Mouse (Mus musculus) megakaryocyte progenitor cell, adult 5-6 weeks (primary cell): ENCODE data around the gene Rtf1. TPM values are rescaled to one million over a fixed set of nuclear protein-coding genes. Genes with fewer than 3 reads are reported as not detected.
"Not testable (repeated sequence)": the region's sequence is repeated elsewhere in the genome, so short reads cannot be mapped to it uniquely, and the experiment has no call there.

Source experiments
- ATAC-seq: replicated peaks from 2 replicates; pipeline ENCODE4 v1.8.0; 2016; ENCODE audit warnings: mild to moderate bottlenecking, moderate TSS enrichment, inconsistent platforms; ENCODE audit not compliant: poor library complexity
- total RNA-seq, 2 experiments: library from RNA; stranded (forward) in 1 of 2; stranded (reverse) in 1 of 2; fragments of 157-497, 149-512 nt in 1 of 2; fragments of 200-1000 nt in 1 of 2; gene quantifications; 2 replicates each; pipeline versions ENCODE4 v1.2.3 to v1.2.4; 2015 to 2017

Gene Rtf1
- 39.1 and 41.9 TPM in 2 replicates for total RNA-seq (2015)
- 26.2 and 43.0 TPM in 2 replicates for total RNA-seq (2017)

- peak; percentile 92 for ATAC-seq
Observed at GRCm38 (mm10) chr2:119674525-119675214, at the start of gene Rtf1. Gene Rtf1 (plus strand): TSS chr2:119675068.

GRCm38 (mm10) chr2:119636781-119637180 lies 38.1 kb upstream of the Rtf1 start:
- 0 out of 2 replicates have a peak, but pooled peaks have one; percentile 34 for ATAC-seq

GRCm38 (mm10) chr2:119641214-119641912 lies 33.5 kb upstream of the Rtf1 start:
- no peak; the same call in 1 of the 2 replicates for ATAC-seq

GRCm38 (mm10) chr2:119644254-119644653 lies 30.6 kb upstream of the Rtf1 start:
- no peak for ATAC-seq

GRCm38 (mm10) chr2:119662220-119663182 lies 12.4 kb upstream of the Rtf1 start, which contains the start of gene Ndufaf1:
Gene Ndufaf1 (minus strand): TSS chr2:119662827.
- peak; percentile 95 for ATAC-seq

GRCm38 (mm10) chr2:119665744-119666143 lies 9.1 kb upstream of the Rtf1 start:
- not testable (repeated sequence) for ATAC-seq

GRCm38 (mm10) chr2:119669010-119669409 lies 5.9 kb upstream of the Rtf1 start:
- peak; percentile 55 for ATAC-seq

- peak; percentile 67 for ATAC-seq
Observed at GRCm38 (mm10) chr2:119675215-119675784, 432 bp downstream of the Rtf1 start.

- ATAC-seq = no peak
Observed at GRCm38 (mm10) chr2:119675831-119676230, 963 bp downstream of the Rtf1 start.

GRCm38 (mm10) chr2:119683706-119684105 lies 8.8 kb downstream of the Rtf1 start:
- no peak for ATAC-seq

- ATAC-seq = no peak
Observed at GRCm38 (mm10) chr2:119692003-119692701, 17.3 kb downstream of the Rtf1 start.

GRCm38 (mm10) chr2:119694826-119695225 lies 20.0 kb downstream of the Rtf1 start:
- no peak for ATAC-seq

- ATAC-seq = no peak
Observed at GRCm38 (mm10) chr2:119696111-119696510, 21.2 kb downstream of the Rtf1 start.

- peak; percentile 84 for ATAC-seq
Observed at GRCm38 (mm10) chr2:119698472-119698871, 23.6 kb downstream of the Rtf1 start.

GRCm38 (mm10) chr2:119699962-119700361 lies 25.1 kb downstream of the Rtf1 start:
- ATAC-seq = no peak

GRCm38 (mm10) chr2:119703171-119703570 lies 28.3 kb downstream of the Rtf1 start:
- ATAC-seq = no peak

- ATAC-seq = no peak
Observed at GRCm38 (mm10) chr2:119707676-119708075, 32.8 kb downstream of the Rtf1 start.

GRCm38 (mm10) chr2:119710011-119710410 lies 35.1 kb downstream of the Rtf1 start:
- ATAC-seq = no peak

- not testable (repeated sequence) for ATAC-seq
Observed at GRCm38 (mm10) chr2:119715868-119716267, 41.0 kb downstream of the Rtf1 start.

- ATAC-seq = no peak
Observed at GRCm38 (mm10) chr2:119721070-119721469, 46.2 kb downstream of the Rtf1 start.
